Mouse (Mus musculus): ENCODE measurements around the gene Cox10.

Cox10 gene

GRCm38 (mm10) chr11:64078956-64079726, at the start of gene Cox10:
Gene Cox10 (minus strand): TSS chr11:64079468.
- peak; percentile 82 to 89 for DNase-seq (ENCODE audit: low spot score in 2 of 2)

GRCm38 (mm10) chr11:64128016-64128415, 48.7 kb upstream of the Cox10 start:
- DNase-seq (ENCODE audit: low spot score in 2 of 2): no peak

GRCm38 (mm10) chr11:64125471-64125870, 46.2 kb upstream of the Cox10 start:
- no peak for DNase-seq (ENCODE audit: low spot score in 2 of 2)

DNA sequence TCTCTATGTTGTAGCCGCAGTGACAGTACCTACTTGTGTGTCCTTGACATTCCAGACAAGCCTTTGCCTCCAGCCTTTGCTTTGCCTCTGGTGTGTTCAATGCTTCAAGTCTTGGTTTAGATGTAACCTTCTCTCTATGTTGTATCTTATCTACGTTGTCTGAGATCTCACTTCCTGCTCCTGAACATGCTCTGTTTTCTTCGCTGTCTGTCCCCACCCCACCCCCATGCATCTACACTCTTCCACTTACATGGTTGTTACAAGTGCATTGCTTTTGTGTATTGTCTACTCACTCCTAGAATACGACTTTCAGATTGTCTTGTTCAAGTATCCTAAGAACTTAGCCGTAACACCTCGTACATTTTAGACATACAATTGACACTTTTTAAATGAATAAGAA, 43.9 kb upstream of the Cox10 start:
- DNase-seq (ENCODE audit: low spot score in 2 of 2): peak in 1 of 2 experiments; percentile 4

GRCm38 (mm10) chr11:64116711-64117110, 37.4 kb upstream of the Cox10 start:
- no peak for DNase-seq (ENCODE audit: low spot score in 2 of 2)

GRCm38 (mm10) chr11:64115822-64116221, 36.6 kb upstream of the Cox10 start:
- no peak for DNase-seq (ENCODE audit: low spot score in 2 of 2)

GRCm38 (mm10) chr11:64115101-64115500, 35.8 kb upstream of the Cox10 start:
- no peak for DNase-seq (ENCODE audit: low spot score in 2 of 2)

DNA sequence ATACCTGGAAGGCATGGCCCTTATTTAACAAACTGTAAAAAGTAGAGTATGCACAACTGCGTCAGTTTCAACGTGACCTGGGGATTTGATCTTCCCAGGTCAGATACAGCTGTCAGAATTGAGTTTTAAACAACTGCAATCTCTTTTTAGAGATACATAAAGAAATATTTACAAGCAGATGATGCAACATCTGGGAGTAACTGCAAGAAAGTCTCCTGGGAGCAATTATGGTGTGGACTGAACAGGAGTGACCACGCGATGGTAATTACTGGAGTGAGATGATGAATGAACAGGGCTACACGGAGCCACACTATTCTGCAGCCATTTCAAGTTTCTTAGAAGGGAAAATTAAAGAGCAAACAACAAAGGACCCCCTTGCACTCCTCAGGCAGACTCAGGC, 20.8 kb upstream of the Cox10 start:
- no peak for DNase-seq (ENCODE audit: low spot score in 2 of 2)

DNA sequence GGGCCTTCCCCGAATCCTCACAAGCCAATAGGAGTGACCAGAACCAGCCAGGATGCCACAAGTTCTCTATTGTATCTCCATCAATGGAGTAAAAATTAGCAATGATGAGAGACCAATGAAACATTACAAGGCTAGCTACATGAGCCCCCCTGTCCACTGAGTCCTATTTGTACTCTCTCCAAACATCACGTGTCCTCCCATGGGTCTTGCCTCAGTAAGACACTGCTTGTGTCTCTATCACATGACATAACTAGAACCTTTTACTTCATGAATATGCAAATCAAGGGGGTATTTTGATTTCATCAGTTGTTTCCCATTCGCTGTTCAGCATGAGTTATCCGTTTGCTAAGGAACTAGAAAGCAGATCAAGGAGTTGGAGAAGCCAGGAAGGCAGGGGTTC, 13.8 kb upstream of the Cox10 start:
- DNase-seq (ENCODE audit: low spot score in 2 of 2): no peak

DNA sequence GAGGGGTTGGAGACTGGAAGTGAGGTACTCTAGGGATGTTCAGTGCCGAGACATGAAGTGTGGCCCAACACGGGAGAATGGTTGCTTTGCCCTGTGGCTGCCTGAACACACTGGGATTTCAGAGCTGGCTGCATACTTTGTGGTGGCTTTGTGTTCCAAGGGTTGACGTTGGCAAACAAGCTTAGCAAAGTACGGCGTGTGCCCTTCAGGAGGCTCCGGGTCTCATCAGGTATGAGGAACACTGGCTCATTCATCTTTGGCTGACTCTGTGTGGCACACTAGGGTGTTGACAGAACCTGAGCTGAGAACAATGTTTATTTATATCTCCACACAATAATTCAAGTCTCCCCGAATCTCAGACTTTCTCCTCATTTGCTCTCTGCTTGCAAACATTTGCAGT, 11.9 kb upstream of the Cox10 start:
- no peak for DNase-seq (ENCODE audit: low spot score in 2 of 2)

DNA sequence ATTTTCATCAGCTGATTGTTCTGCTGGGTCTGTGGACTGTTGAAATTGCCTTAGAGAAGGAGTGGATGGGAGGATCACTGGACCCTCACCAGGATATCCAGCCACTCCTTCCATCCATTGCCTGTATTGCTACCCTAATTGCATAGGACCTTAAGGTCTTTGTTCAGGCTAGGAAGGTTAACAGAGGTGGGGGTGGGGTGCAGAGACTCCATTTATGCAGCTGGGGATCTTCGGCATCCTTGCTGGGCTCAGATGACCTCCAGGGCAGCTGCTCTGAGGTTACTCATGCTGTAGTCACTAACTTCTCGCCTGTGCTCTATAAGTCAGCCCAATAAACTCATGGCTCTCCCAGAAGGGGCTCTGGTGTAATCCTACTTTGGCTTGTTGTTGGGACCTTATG, 10.4 kb upstream of the Cox10 start:
- DNase-seq (ENCODE audit: low spot score in 2 of 2): no peak

DNA sequence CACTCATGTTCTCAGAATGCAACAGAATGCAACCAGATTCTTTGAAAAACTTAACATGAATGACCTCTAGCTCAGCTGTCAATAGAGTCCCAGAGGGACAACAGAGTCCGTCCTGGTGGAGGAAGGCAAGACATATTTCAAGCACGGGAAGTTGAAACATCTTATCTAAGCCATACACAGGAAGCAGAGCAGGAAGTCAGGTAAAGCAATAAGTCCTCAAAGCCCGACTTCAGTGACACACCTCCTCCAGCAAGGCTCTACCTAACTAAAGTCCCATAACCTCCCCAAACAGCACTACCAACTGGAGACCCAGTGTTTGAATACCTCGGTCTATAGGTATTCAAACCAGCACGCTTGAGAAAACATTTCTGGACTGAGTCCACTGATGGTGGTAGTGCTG, 6.6 kb upstream of the Cox10 start:
- DNase-seq (ENCODE audit: low spot score in 2 of 2): peak in 1 of 2 experiments; percentile 3

DNA sequence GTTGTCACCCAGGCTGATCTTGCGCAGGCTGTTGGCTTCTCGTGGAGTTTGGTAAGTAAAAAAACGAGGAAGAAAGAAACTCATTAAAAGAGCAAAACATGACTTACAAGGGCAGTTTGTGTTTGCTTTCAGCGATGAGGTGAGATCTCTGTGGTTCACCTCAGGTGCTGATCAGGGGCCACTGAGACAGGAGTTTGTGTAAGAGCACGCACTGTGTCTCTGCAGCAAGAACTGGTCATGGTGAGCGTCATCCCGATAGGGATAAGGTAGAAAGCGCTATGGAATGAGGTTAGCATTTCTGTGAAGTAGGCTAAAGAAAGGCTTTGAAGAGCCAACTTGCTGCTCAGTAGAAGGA, 436 bp upstream of the Cox10 start:
- DNase-seq (ENCODE audit: low spot score in 2 of 2): peak in 1 of 2 experiments; percentile 7

- no peak for DNase-seq (ENCODE audit: low spot score in 2 of 2)
These were observed 3.1 kb downstream of the Cox10 start for GRCm38 (mm10) chr11:64076212-64076611.

DNA sequence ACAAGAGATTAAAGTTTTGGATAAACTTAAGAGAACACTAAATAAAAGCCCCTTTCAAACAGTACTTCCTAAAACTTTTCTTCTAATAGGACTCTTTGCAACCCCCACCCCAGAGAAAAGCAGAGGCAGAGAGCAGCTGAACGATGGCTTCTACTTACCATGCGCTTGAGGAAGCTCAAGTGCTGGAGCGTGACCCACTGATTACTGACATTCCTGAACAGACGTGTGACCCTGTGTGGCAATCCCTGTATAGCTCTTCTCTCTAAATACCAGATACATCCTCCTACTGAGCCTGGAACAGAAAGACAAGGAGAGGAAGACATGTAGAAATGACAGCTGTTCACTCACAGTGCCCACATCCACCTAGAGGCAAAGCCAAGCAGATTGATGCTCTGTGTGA, 5.9 kb downstream of the Cox10 start:
- DNase-seq (ENCODE audit: low spot score in 2 of 2): no peak

- no peak for DNase-seq (ENCODE audit: low spot score in 2 of 2)
These were observed 7.7 kb downstream of the Cox10 start for GRCm38 (mm10) chr11:64071536-64071935.

DNA sequence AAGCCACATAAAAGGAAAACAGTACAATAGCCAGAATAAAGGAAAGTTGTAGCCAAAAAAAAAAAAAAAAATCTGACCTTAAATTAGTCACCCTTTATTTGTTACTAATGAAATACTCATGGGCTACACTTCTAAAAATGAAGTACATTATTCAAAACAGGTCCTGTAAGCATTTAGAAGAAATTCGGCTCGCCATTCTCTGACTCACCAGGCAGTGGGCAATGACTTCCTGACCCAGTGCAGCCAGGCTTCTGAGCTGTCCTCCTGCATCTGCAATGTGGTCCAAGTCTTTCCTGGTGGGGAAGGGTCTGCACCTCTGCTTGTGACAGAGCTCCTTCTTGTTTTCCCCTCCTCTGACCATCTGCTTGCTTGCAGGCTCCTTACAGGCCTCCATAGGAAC, 13.3 kb downstream of the Cox10 start:
- DNase-seq (ENCODE audit: low spot score in 2 of 2): no peak

DNA sequence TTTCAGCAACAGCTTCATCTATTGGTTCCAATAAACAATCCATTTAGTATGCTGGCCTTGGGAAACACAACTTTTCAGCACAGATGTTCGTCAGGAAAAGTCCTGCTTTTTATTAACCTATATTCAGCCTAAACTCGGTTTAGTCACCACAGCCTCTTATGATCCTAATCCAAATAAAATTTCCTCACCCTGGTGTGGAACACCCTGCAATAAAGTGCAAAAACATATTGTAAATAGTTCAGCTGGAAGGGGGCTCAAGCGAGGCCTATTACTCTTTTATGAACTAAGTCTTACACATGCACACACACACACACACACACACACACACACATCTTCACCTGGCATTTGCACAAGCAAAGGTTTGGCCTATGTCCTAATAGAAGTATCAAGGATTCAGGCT, 16.1 kb downstream of the Cox10 start:
- DNase-seq (ENCODE audit: low spot score in 2 of 2): no peak

GRCm38 (mm10) chr11:64062226-64062625, 17.0 kb downstream of the Cox10 start:
- DNase-seq (ENCODE audit: low spot score in 2 of 2): no peak

GRCm38 (mm10) chr11:64059305-64059704, 20.0 kb downstream of the Cox10 start:
- no peak for DNase-seq (ENCODE audit: low spot score in 2 of 2)

- no peak for DNase-seq (ENCODE audit: low spot score in 2 of 2)
These were observed 20.8 kb downstream of the Cox10 start for GRCm38 (mm10) chr11:64058474-64058873.

GRCm38 (mm10) chr11:64053371-64053770, 25.9 kb downstream of the Cox10 start:
- DNase-seq (ENCODE audit: low spot score in 2 of 2): no peak

DNA sequence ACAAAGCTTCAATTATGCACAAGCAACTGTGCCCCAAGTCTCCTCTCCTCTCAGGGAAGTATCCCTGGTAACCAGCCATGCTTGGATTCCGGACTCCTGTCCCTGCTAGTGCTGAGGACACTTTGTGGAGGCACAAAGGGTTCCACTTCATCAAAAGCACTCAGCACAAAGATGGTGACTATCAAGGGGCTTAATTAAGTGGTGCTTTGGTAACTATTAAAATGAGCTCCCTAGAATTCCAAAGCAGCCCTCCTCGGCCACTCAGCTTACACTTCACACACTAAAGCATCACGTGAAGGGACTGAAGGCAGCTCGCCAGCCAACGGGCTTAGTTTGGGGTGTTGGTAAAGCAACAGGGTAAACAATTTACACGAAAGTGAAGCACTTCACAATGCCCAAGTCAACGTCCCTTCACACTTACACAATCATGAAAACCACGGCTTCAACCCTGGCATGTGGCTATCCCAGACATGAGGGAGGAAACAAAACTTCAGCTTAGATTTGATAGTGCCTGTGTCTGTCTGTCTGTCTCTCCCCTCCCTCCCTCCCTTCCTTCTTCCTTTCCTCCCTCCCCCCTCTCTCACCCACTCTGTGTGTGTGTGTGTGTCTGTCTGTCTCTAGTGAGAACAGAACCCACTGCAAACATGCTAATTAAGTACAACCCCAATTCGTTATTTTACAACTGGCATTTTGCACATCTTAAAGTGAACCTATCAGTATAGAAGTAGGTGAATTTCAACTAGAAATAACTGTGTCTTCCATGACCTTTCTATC, 27.9 kb downstream of the Cox10 start:
- DNase-seq (ENCODE audit: low spot score in 2 of 2): no peak
